9 mouse cellular contexts compared by ENCODE assay signal in genomic region chr16:95403453-95403852, GRCm38 (mm10).
DNase-seq lines count a peak whose midpoint lies in the region; ATAC-seq lines count a peak whose summit lies in the region.
"Had no signal": no experiment of that assay in that cellular context is flagged by ENCODE, and none has a peak within 500 bp of the region (broad histone marks: within the 10 kb centered on the region; RNA-seq: fewer than 3 reads in every experiment).

No protein-coding gene starts in this region.

- no peaks in the 10 kb centered on the region for H3K36me3 ChIP-seq in heart, embryonic 12.5 days
- no peaks in the 10 kb centered on the region for H3K36me3 ChIP-seq in midbrain, embryonic 13.5 days

- H3K4me3 ChIP-seq in heart, embryonic 12.5 days = no peak overlapping the region
- H3K4me3 ChIP-seq in midbrain, embryonic 13.5 days (replicated peaks) = no peak overlapping the region
- H3K4me3 ChIP-seq: limb, embryonic 13.5 days had no signal

- intact Hi-C loops in left cerebral cortex, postnatal 36 days (cut with DNase I) = no loop called here

- DNase-seq in adrenal gland, adult (ENCODE audit: inconsistent age in 2 of 2, low spot score in 1 of 2) = peak; percentile 14 to 34
- DNase-seq in adrenal gland, postnatal 25 days = no peak
- peak; percentile 7 for DNase-seq in adrenal gland, postnatal 10 days
- peak; percentile 51 to 69 for DNase-seq in kidney, postnatal 36 days
- DNase-seq in layer of hippocampus, adult 8-10 months (ENCODE audit: low spot score in 2 of 2) = no peak
- DNase-seq in left cerebral cortex, postnatal 36 days (ENCODE audit: low spot score in 2 of 2) = no peak

- no peak overlapping the region for H3K9ac ChIP-seq in heart, embryonic 12.5 days
- H3K9ac ChIP-seq in midbrain, embryonic 13.5 days (replicated peaks) = no peak overlapping the region
- H3K9ac ChIP-seq: limb, embryonic 13.5 days had no signal

- H3K9me3 ChIP-seq in heart, embryonic 12.5 days (replicated peaks) = no peaks in the 10 kb centered on the region
- H3K9me3 ChIP-seq in midbrain, embryonic 13.5 days = no peaks in the 10 kb centered on the region
- H3K9me3 ChIP-seq: limb, embryonic 13.5 days had no signal

- no peak overlapping the region for H3K27ac ChIP-seq in heart, embryonic 12.5 days (ENCODE audit: poor library complexity, severe bottlenecking)
- no peak overlapping the region for H3K27ac ChIP-seq in midbrain, embryonic 13.5 days
- H3K27ac ChIP-seq: limb, embryonic 13.5 days had no signal

- H3K27me3 ChIP-seq in heart, embryonic 12.5 days (replicated peaks) = no peaks in the 10 kb centered on the region
- H3K27me3 ChIP-seq in midbrain, embryonic 13.5 days = no peaks in the 10 kb centered on the region
- H3K27me3 ChIP-seq: limb, embryonic 13.5 days had no signal

- ATAC-seq in heart, embryonic 12.5 days (ENCODE audit: insufficient number of reproducible peaks, low FRiP score) = 0 out of 2 replicates have a peak, but pooled peaks have one; percentile 47
- ATAC-seq in midbrain, embryonic 13.5 days = no peak

- peaks cover 30% of the 10 kb centered on the region for H3K4me1 ChIP-seq in heart, embryonic 12.5 days (replicated peaks)
- no peaks in the 10 kb centered on the region for H3K4me1 ChIP-seq in midbrain, embryonic 13.5 days (replicated peaks)

- 76% methylated on average over 5 of the region's 5 CpGs for WGBS in heart, embryonic 12.5 days
- WGBS in midbrain, embryonic 13.5 days = 96% methylated on average over 5 of the region's 5 CpGs

- no peak overlapping the region for H3K4me2 ChIP-seq in heart, embryonic 12.5 days
- H3K4me2 ChIP-seq in midbrain, embryonic 13.5 days (replicated peaks) = no peak overlapping the region
- H3K4me2 ChIP-seq: limb, embryonic 13.5 days had no signal

Comparison
In these comparisons a context has a peak if more than half of its experiments do, and no peak if none do; other contexts are left out.
1. DNase-seq: peak in adrenal gland, adult (2 of 2), adrenal gland, postnatal 10 days (single experiment) and kidney, postnatal 36 days (2 of 2); none in adrenal gland, postnatal 25 days (single experiment), layer of hippocampus, adult 8-10 months (0 of 2) and left cerebral cortex, postnatal 36 days (0 of 2).